Mouse (Mus musculus): ENCODE results near the gene Gm2174. TPM values are rescaled to one million over a fixed set of nuclear protein-coding genes. Genes with fewer than 3 reads are reported as not detected.

Gm2174 gene
- 2.9 and 5.6 TPM in 2 replicates for polyA plus RNA-seq (2015; fragmentation: Nextera tagmentation; extraction: Ambion mirVana)

DNA sequence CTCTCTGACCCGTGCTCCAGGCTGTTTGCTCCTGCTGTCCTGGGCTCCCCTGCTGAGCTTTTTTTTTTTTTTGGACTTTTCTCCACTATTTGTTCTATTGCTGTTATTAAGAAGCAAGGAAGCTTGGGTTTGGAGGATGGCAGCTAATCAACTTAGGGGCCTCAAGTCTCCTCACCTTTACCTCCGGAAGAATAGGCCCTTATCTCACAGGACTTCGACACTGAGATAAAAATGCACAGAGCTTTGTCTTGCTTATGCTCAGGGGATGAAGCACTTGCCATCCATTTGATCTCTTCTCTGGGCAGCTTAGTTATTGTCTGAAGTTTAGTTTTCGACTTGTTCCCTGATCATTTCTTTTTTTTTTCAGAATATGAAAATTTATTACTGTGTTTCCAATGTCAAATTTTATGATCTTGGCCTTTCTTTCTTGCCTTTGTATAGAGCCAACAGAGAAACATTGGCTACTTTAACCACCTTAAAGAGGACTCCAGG lies at the start of gene Gm2174:
TSS of gene Gm2174 (plus strand) at position 442 of the 492 bp plus-strand sequence.
- H3K36me3 ChIP-seq = no peaks in the 10 kb centered on the region

DNA sequence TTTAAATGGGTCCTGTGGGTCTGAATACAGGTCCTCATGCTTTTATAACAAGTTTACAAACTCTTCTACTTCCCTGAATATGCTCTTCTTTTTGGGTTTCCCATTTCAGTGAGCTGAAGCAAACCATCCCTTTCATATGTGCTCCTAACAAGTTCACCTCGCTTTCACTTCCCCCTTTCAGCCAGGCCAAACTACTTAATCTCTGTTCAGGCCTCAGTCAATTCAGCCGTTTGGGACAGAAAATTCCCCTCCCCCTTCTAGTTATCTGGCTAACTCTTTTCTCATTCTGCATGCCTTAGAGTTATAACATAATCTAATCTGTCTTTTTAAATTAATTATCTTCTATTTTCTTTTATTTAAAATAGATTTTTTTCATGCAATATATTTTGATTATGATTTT lies 43.1 kb upstream of the Gm2174 start:
- Histone ChIP-seq H3K27ac (no peak overlapping the region), H3K27me3 (no peaks in the 10 kb centered on the region), H3K4me3 (no peak overlapping the region), H3K9ac (no peak overlapping the region), H3K4me1 (no peaks in the 10 kb centered on the region), H3K36me3 (no peaks in the 10 kb centered on the region), H3K4me2 (replicated peaks) (no peak overlapping the region), H3K9me3 (no peaks in the 10 kb centered on the region)
- WGBS = 33% methylated on average over 2 of the region's 2 CpGs
- no peak for ATAC-seq (ENCODE audit: low FRiP score, low read depth)

More for the DNA sequence above, at the start of gene Gm2174:
- no peak for ATAC-seq (ENCODE audit: low FRiP score, low read depth)
- Histone ChIP-seq H3K27ac (no peak within 1 kb of the TSS), H3K4me3 (no peak within 1 kb of the TSS), H3K4me2 (replicated peaks) (no peak within 1 kb of the TSS), H3K9ac (no peak within 1 kb of the TSS), H3K9me3 (no peaks in the 10 kb centered on the region), H3K27me3 (no peaks in the 10 kb centered on the region), H3K4me1 (no peaks in the 10 kb centered on the region)
- 75% methylated on average over 4 of the region's 4 CpGs for WGBS

- Histone ChIP-seq H3K27me3 (no peaks in the 10 kb centered on the region), H3K27ac (no peak overlapping the region), H3K36me3 (no peaks in the 10 kb centered on the region), H3K9ac (no peak overlapping the region), H3K4me1 (no peaks in the 10 kb centered on the region), H3K9me3 (no peaks in the 10 kb centered on the region), H3K4me2 (replicated peaks) (no peak overlapping the region), H3K4me3 (no peak overlapping the region)
- 55% methylated on average over 1 of the region's 1 CpGs for WGBS
- no peak for ATAC-seq (ENCODE audit: low FRiP score, low read depth)
Measured at GRCm38 (mm10) chrX:56405482-56405881, 42.3 kb upstream of the Gm2174 start.

GRCm38 (mm10) chrX:56406128-56406527 lies 41.6 kb upstream of the Gm2174 start:
- no peaks in the 10 kb centered on the region for H3K4me1 ChIP-seq
- no peak overlapping the region for H3K4me2 ChIP-seq (replicated peaks)
- 32% methylated on average over 5 of the region's 5 CpGs for WGBS
- H3K36me3 ChIP-seq = no peaks in the 10 kb centered on the region
- no peaks in the 10 kb centered on the region for H3K9me3 ChIP-seq
- H3K4me3 ChIP-seq = no peak overlapping the region
- H3K9ac ChIP-seq = no peak overlapping the region
- H3K27me3 ChIP-seq = no peaks in the 10 kb centered on the region
- no peak overlapping the region for H3K27ac ChIP-seq
- no peak for ATAC-seq (ENCODE audit: low FRiP score, low read depth)

GRCm38 (mm10) chrX:56416277-56416676 lies 31.5 kb upstream of the Gm2174 start:
- H3K27ac ChIP-seq = no peak overlapping the region
- no peak overlapping the region for H3K9ac ChIP-seq
- no peak for ATAC-seq (ENCODE audit: low FRiP score, low read depth)
- no peaks in the 10 kb centered on the region for H3K36me3 ChIP-seq
- H3K4me2 ChIP-seq (replicated peaks) = no peak overlapping the region
- WGBS = 68% methylated on average over 3 of the region's 3 CpGs
- no peaks in the 10 kb centered on the region for H3K4me1 ChIP-seq
- no peaks in the 10 kb centered on the region for H3K9me3 ChIP-seq
- no peaks in the 10 kb centered on the region for H3K27me3 ChIP-seq
- H3K4me3 ChIP-seq = no peak overlapping the region

DNA sequence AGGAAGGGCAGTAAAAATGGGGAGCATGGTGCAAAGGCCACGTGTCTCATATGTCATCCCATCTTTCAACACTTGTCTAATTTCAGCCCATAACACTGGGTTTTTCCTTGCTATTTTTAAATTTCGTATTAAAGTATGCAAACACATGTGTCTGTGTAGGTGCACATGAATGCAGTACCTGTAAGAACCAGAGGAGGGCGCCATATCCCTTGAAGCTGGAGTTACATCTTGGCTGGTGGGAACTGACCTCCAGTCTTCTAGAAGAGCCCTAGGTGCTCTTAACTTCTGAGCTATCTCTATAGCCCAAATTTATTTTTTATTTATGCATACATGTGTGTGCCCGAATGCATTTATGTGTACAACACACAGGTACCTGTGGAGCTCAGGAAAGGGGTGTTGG lies 30.2 kb upstream of the Gm2174 start:
- no peak overlapping the region for H3K4me2 ChIP-seq (replicated peaks)
- no peak overlapping the region for H3K4me3 ChIP-seq
- WGBS = 66% methylated on average over 4 of the region's 4 CpGs
- no peak overlapping the region for H3K9ac ChIP-seq
- H3K27me3 ChIP-seq = no peaks in the 10 kb centered on the region
- no peak for ATAC-seq (ENCODE audit: low FRiP score, low read depth)
- H3K36me3 ChIP-seq = no peaks in the 10 kb centered on the region
- H3K9me3 ChIP-seq = no peaks in the 10 kb centered on the region
- H3K27ac ChIP-seq = no peak overlapping the region
- H3K4me1 ChIP-seq = no peaks in the 10 kb centered on the region

DNA sequence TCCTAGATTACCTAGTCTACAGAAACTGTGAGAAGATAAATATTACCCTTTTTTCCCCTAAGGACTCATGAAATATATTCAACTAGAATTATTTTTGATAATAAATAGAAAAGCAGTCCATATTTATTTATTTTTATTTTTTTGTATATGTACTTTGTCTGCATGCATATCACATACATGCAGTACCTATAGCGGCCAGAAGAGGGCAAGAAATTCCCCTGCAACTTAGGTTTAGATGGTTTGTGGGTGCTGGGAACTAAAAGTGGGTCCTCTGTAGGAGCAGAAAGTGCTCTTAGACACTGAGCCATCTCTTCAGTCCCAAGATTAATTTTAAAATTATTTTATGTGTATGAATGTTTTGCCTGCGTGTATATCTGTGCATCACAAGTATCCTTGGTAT lies 17.2 kb upstream of the Gm2174 start:
- Histone ChIP-seq H3K4me1 (no peaks in the 10 kb centered on the region), H3K27me3 (no peaks in the 10 kb centered on the region), H3K4me2 (replicated peaks) (no peak overlapping the region), H3K4me3 (no peak overlapping the region), H3K36me3 (no peaks in the 10 kb centered on the region), H3K9me3 (no peaks in the 10 kb centered on the region), H3K27ac (no peak overlapping the region), H3K9ac (no peak overlapping the region)
- no peak for ATAC-seq (ENCODE audit: low FRiP score, low read depth)
- 56% methylated on average over 2 of the region's 2 CpGs for WGBS

DNA sequence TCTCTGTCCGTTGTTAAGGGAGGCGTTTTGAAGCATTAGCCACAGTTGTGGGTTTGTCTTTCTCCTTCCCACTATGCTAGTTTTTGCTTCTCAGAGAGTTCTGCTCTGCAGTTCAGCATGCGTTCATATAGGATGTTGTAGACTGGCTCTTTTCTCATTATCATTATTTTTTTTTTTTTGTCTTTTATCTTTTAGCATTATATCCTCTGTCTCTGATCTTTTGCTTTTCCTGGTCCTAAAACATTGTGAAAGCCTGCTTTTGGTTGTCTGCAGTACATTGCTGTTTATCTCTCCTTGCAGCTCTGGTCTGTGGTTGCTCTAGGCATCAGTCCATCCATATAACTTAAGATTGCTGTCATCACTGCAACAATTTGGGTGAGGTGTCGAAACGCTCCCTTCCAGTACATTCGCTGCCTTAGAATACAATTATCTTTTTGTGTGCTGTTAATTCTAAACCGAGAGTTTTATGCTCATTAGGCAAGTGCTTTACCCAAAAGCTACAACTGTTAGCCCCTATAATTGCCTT lies 11.9 kb upstream of the Gm2174 start:
- H3K27me3 ChIP-seq = no peaks in the 10 kb centered on the region
- ATAC-seq (ENCODE audit: low FRiP score, low read depth) = no peak
- WGBS = 39% methylated on average over 7 of the region's 7 CpGs
- no peaks in the 10 kb centered on the region for H3K4me1 ChIP-seq
- H3K9me3 ChIP-seq = no peaks in the 10 kb centered on the region
- H3K4me2 ChIP-seq (replicated peaks) = no peak overlapping the region
- no peak overlapping the region for H3K4me3 ChIP-seq
- no peak overlapping the region for H3K27ac ChIP-seq
- no peaks in the 10 kb centered on the region for H3K36me3 ChIP-seq
- no peak overlapping the region for H3K9ac ChIP-seq

GRCm38 (mm10) chrX:56446487-56447428 lies 1.0 kb upstream of the Gm2174 start:
- Histone ChIP-seq H3K4me1 (no peaks in the 10 kb centered on the region), H3K36me3 (no peaks in the 10 kb centered on the region), H3K9me3 (no peaks in the 10 kb centered on the region), H3K27me3 (no peaks in the 10 kb centered on the region), H3K27ac (no peak overlapping the region), H3K4me2 (replicated peaks) (no peak overlapping the region), H3K4me3 (no peak overlapping the region), H3K9ac (no peak overlapping the region)
- 72% methylated on average over 11 of the region's 11 CpGs for WGBS
- ATAC-seq (ENCODE audit: low FRiP score, low read depth) = no peak

GRCm38 (mm10) chrX:56454671-56455371 lies 7.1 kb downstream of the Gm2174 start, which contains the start of gene Ints6l:
Gene Ints6l, plus strand, starts transcription at chrX:56454857.
- peak within 1 kb of the TSS; percentile 57 for H3K4me3 ChIP-seq
- 19% methylated on average over 22 of the region's 22 CpGs for WGBS
- H3K9me3 ChIP-seq = no peaks in the 10 kb centered on the region
- ATAC-seq (ENCODE audit: low FRiP score, low read depth) = peak; percentile 85
- H3K9ac ChIP-seq = peak within 1 kb of the TSS; percentile 79
- no peaks in the 10 kb centered on the region for H3K4me1 ChIP-seq
- H3K36me3 ChIP-seq = no peaks in the 10 kb centered on the region
- H3K4me2 ChIP-seq (replicated peaks) = peak within 1 kb of the TSS; percentile 64
- no peaks in the 10 kb centered on the region for H3K27me3 ChIP-seq
- H3K27ac ChIP-seq = peak within 1 kb of the TSS; percentile 97

- WGBS = 16% methylated on average over 49 of the region's 65 CpGs
- peak overlapping the region; percentile 64 for H3K4me2 ChIP-seq (replicated peaks)
- peak overlapping the region; percentile 97 for H3K27ac ChIP-seq
- H3K9ac ChIP-seq = peak overlapping the region; percentile 79
- H3K9me3 ChIP-seq = no peaks in the 10 kb centered on the region
- H3K36me3 ChIP-seq = no peaks in the 10 kb centered on the region
- ATAC-seq (ENCODE audit: low FRiP score, low read depth) = peak; percentile 96
- peak overlapping the region; percentile 57 for H3K4me3 ChIP-seq
- no peaks in the 10 kb centered on the region for H3K4me1 ChIP-seq
- no peaks in the 10 kb centered on the region for H3K27me3 ChIP-seq
Measured at GRCm38 (mm10) chrX:56455372-56456246, 7.8 kb downstream of the Gm2174 start.

All from limb, embryonic 13.5 days (tissue).